Mouse (Mus musculus) heart, embryonic 12.5 days (tissue): ENCODE results near the gene Tmem141. TPM values are rescaled to one million over a fixed set of nuclear protein-coding genes. Genes with fewer than 3 reads are reported as not detected.

Experiments
- ATAC-seq: fragments of 200-750 bp; cut with Nextera tagmentation; 2 replicates; pipeline ENCODE4 v1.8.0; 2017; ENCODE audit warnings: moderate TSS enrichment, moderate library complexity; ENCODE audit not compliant: insufficient number of reproducible peaks, low FRiP score
- H3K27ac ChIP-seq: fragments of 300-500 bp; sonication (generic); 2 replicates; pipeline ENCODE4 v1.5.1; 2016; ENCODE audit warnings: mild to moderate bottlenecking, moderate library complexity; ENCODE audit not compliant: poor library complexity, severe bottlenecking
- H3K27me3 ChIP-seq: fragments of 300-500 bp; sonication (generic); replicated peaks from 2 replicates; pipeline ENCODE4 v1.6.1; 2016; ENCODE audit warnings: mild to moderate bottlenecking, moderate library complexity
- H3K36me3 ChIP-seq: fragments of 300-500 bp; sonication (generic); 2 replicates; pipeline ENCODE4 v1.6.1; 2016; ENCODE audit warnings: mild to moderate bottlenecking, moderate library complexity
- H3K4me1 ChIP-seq: fragments of 300-500 bp; sonication (generic); replicated peaks from 2 replicates; pipeline ENCODE4 v1.6.1; 2016; ENCODE audit warnings: mild to moderate bottlenecking
- H3K4me2 ChIP-seq: fragments of 300-500 bp; sonication (generic); 2 replicates; pipeline ENCODE4 v1.6.1; 2016; ENCODE audit warnings: mild to moderate bottlenecking, moderate library complexity
- H3K4me3 ChIP-seq: fragments of 300-500 bp; sonication (generic); 2 replicates; pipeline ENCODE4 v1.5.1; 2016; ENCODE audit warnings: mild to moderate bottlenecking
- H3K9ac ChIP-seq: fragments of 300-500 bp; sonication (generic); 2 replicates; pipeline ENCODE4 v1.6.1; 2016; ENCODE audit warnings: mild to moderate bottlenecking, moderate library complexity
- H3K9me3 ChIP-seq: fragments of 300-500 bp; sonication (generic); replicated peaks from 2 replicates; pipeline ENCODE4 v1.6.1; 2016; ENCODE audit warnings: mild to moderate bottlenecking, moderate library complexity
- WGBS: fragments of 180-500 bp; shearing (Covaris S2); methylation state at CpG from one replicate; pipeline ENCODE4 v1.1.7; 2016; 5-methylcytosine and 5-hydroxymethylcytosine counted together
- polyA plus RNA-seq: library from polyadenylated mRNA; unstranded; fragments of >200 nt; fragmentation: Nextera tagmentation; extraction: Ambion mirVana; gene quantifications from 2 replicates; pipeline ENCODE4 v1.2.1, GENCODE M21; 2016

Tmem141 gene
- polyA plus RNA-seq, 1 experiment from 2014 or later, result 17.8 TPM

- Histone ChIP-seq H3K27ac (peak within 1 kb of the TSS; percentile 93), H3K4me3 (peak within 1 kb of the TSS; percentile 84), H3K27me3 (peaks cover 28% of the 10 kb centered on the region), H3K9me3 (no peaks in the 10 kb centered on the region), H3K4me1 (peaks cover 18% of the 10 kb centered on the region), H3K4me2 (peak within 1 kb of the TSS; percentile 62), H3K9ac (peak within 1 kb of the TSS; percentile 97), H3K36me3 (0 out of 2 replicates have a peak, but pooled peaks cover 4% of the 10 kb centered on the region)
- WGBS, result 0% methylated on average over 80 of the region's 80 CpGs
- peak; percentile 87 for ATAC-seq
These were observed 13.8 kb downstream of the Tmem141 start, which contains the start of gene Rabl6 for GRCm38 (mm10) chr2:25607761-25608622. TSS of gene Rabl6 (minus strand) at chr2:25608521.

DNA sequence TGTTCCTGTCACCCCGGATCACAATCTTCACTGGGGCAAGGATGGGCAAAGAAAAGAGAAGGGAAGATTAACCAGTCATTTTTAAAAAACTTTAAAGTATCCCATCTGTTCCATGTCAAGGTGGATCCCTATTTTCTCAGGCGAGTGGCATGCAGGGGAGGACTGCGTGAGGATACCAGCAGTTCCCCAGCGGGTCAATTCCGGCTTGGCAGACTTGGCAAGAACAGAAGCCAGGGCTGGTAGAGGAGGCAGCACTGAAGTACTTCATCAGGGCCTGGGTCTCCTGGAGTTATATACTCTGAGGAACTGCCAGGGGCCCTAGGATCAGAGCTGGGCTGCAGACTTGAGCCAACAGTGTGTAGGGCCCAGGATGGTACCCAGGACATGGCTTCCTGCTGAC, 19.3 kb downstream of the Tmem141 start:
- WGBS, result 92% methylated on average over 5 of the region's 5 CpGs
- H3K9me3 ChIP-seq, result no peaks in the 10 kb centered on the region
- no peak overlapping the region for H3K4me3 ChIP-seq
- H3K27ac ChIP-seq, result no peak overlapping the region
- no peak overlapping the region for H3K4me2 ChIP-seq
- H3K4me1 ChIP-seq, result peaks cover 32% of the 10 kb centered on the region
- no peaks in the 10 kb centered on the region for H3K27me3 ChIP-seq
- peaks cover 58% of the 10 kb centered on the region for H3K36me3 ChIP-seq
- ATAC-seq, result no peak
- H3K9ac ChIP-seq, result no peak overlapping the region

- no peak overlapping the region for H3K4me2 ChIP-seq
- no peak overlapping the region for H3K9ac ChIP-seq
- H3K4me1 ChIP-seq, result peaks cover 18% of the 10 kb centered on the region
- no peak for ATAC-seq
- no peak overlapping the region for H3K4me3 ChIP-seq
- peaks cover 83% of the 10 kb centered on the region for H3K36me3 ChIP-seq
- H3K27me3 ChIP-seq, result no peaks in the 10 kb centered on the region
- no peaks in the 10 kb centered on the region for H3K9me3 ChIP-seq
- no peak overlapping the region for H3K27ac ChIP-seq
- 93% methylated on average over 2 of the region's 2 CpGs for WGBS
These were observed 21.8 kb downstream of the Tmem141 start for GRCm38 (mm10) chr2:25600037-25600436.

- Histone ChIP-seq H3K27ac (no peak overlapping the region), H3K36me3 (peaks cover 90% of the 10 kb centered on the region), H3K4me2 (no peak overlapping the region), H3K27me3 (no peaks in the 10 kb centered on the region), H3K9ac (no peak overlapping the region), H3K4me1 (peaks cover 18% of the 10 kb centered on the region), H3K9me3 (no peaks in the 10 kb centered on the region), H3K4me3 (no peak overlapping the region)
- 70% methylated on average over 1 of the region's 1 CpGs for WGBS
- ATAC-seq, result no peak
These were observed 23.1 kb downstream of the Tmem141 start for GRCm38 (mm10) chr2:25598749-25599148.

- Histone ChIP-seq H3K4me2 (no peak overlapping the region), H3K9ac (no peak overlapping the region), H3K4me3 (no peak overlapping the region), H3K27ac (no peak overlapping the region), H3K9me3 (no peaks in the 10 kb centered on the region), H3K4me1 (peaks cover 18% of the 10 kb centered on the region), H3K27me3 (no peaks in the 10 kb centered on the region), H3K36me3 (peaks cover 94% of the 10 kb centered on the region)
- ATAC-seq, result no peak
- WGBS, result 88% methylated on average over 5 of the region's 5 CpGs
These were observed 24.9 kb downstream of the Tmem141 start for GRCm38 (mm10) chr2:25596765-25597510.

- Histone ChIP-seq H3K36me3 (peaks cover 90% of the 10 kb centered on the region), H3K27ac (no peak overlapping the region), H3K4me3 (no peak overlapping the region), H3K9me3 (no peaks in the 10 kb centered on the region), H3K4me1 (peaks cover 5% of the 10 kb centered on the region), H3K4me2 (no peak overlapping the region), H3K27me3 (no peaks in the 10 kb centered on the region), H3K9ac (no peak overlapping the region)
- 88% methylated on average over 2 of the region's 2 CpGs for WGBS
- no peak for ATAC-seq
These were observed 29.9 kb downstream of the Tmem141 start for GRCm38 (mm10) chr2:25591863-25592262.

GRCm38 (mm10) chr2:25588227-25588907, 33.4 kb downstream of the Tmem141 start:
- Histone ChIP-seq H3K4me2 (no peak overlapping the region), H3K9ac (no peak overlapping the region), H3K9me3 (no peaks in the 10 kb centered on the region), H3K27me3 (no peaks in the 10 kb centered on the region), H3K4me3 (no peak overlapping the region), H3K4me1 (peaks cover 9% of the 10 kb centered on the region), H3K27ac (0 out of 2 replicates have a peak overlapping the region, but pooled peaks have one; percentile 12), H3K36me3 (peaks cover 94% of the 10 kb centered on the region)
- 88% methylated on average over 8 of the region's 8 CpGs for WGBS
- ATAC-seq, result no peak

GRCm38 (mm10) chr2:25587290-25587689, 34.5 kb downstream of the Tmem141 start:
- Histone ChIP-seq H3K27me3 (no peaks in the 10 kb centered on the region), H3K9me3 (no peaks in the 10 kb centered on the region), H3K4me3 (no peak overlapping the region), H3K4me2 (no peak overlapping the region), H3K9ac (no peak overlapping the region), H3K27ac (no peak overlapping the region), H3K36me3 (peaks cover 88% of the 10 kb centered on the region), H3K4me1 (peaks cover 20% of the 10 kb centered on the region)
- WGBS, result 94% methylated on average over 8 of the region's 8 CpGs
- ATAC-seq, result no peak

DNA sequence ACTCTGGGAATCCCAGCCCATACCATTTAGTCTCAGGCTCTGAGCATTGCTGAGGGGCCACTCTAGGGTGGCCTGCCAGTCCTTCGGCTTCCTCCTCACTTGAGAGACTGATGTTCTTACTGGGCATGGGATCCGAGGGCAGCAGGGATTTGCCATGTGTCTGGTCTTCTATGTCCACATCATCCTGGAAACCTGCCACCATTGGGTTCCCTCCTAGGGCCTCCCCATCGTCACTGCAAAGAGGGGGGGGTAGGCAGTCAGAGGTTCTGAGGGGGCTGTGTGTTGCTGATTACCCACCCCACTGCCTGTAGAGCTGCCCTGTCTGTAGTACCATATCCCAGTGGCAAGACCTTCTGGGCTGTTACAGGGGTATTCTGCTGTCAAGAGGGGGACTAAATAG, 36.2 kb downstream of the Tmem141 start:
- no peak overlapping the region for H3K4me2 ChIP-seq
- H3K9ac ChIP-seq, result no peak overlapping the region
- H3K4me3 ChIP-seq, result no peak overlapping the region
- H3K4me1 ChIP-seq, result peaks cover 34% of the 10 kb centered on the region
- H3K36me3 ChIP-seq, result peaks cover 71% of the 10 kb centered on the region
- H3K27me3 ChIP-seq, result peaks cover 8% of the 10 kb centered on the region
- no peaks in the 10 kb centered on the region for H3K9me3 ChIP-seq
- WGBS, result 77% methylated on average over 3 of the region's 3 CpGs
- no peak overlapping the region for H3K27ac ChIP-seq
- no peak for ATAC-seq

GRCm38 (mm10) chr2:25584856-25585255, 36.9 kb downstream of the Tmem141 start:
- Histone ChIP-seq H3K4me1 (peaks cover 35% of the 10 kb centered on the region), H3K27ac (no peak overlapping the region), H3K9me3 (no peaks in the 10 kb centered on the region), H3K4me2 (no peak overlapping the region), H3K27me3 (peaks cover 15% of the 10 kb centered on the region), H3K36me3 (peaks cover 64% of the 10 kb centered on the region), H3K4me3 (no peak overlapping the region), H3K9ac (no peak overlapping the region)
- ATAC-seq, result no peak
- 84% methylated on average over 4 of the region's 4 CpGs for WGBS

- H3K9ac ChIP-seq, result no peak overlapping the region
- H3K36me3 ChIP-seq, result peaks cover 58% of the 10 kb centered on the region
- H3K9me3 ChIP-seq, result no peaks in the 10 kb centered on the region
- no peak overlapping the region for H3K4me3 ChIP-seq
- peaks cover 22% of the 10 kb centered on the region for H3K27me3 ChIP-seq
- 96% methylated on average over 3 of the region's 3 CpGs for WGBS
- no peak overlapping the region for H3K4me2 ChIP-seq
- no peak overlapping the region for H3K27ac ChIP-seq
- peaks cover 42% of the 10 kb centered on the region for H3K4me1 ChIP-seq
- no peak for ATAC-seq
These were observed 37.7 kb downstream of the Tmem141 start for GRCm38 (mm10) chr2:25584152-25584551.
